ENCODE assay signal across 18 mouse cellular contexts in genomic region chr10:18857244-18857643, GRCm38 (mm10). TPM values are rescaled to one million over a fixed set of nuclear protein-coding genes. Genes with fewer than 3 reads are reported as not detected.
"Had no signal": no experiment of that assay in that cellular context is flagged by ENCODE, and none has a peak within 500 bp of the region (broad histone marks: within the 10 kb centered on the region; RNA-seq: fewer than 3 reads in every experiment).

No protein-coding gene starts in this region.

- H3K36me3 ChIP-seq: limb, embryonic 10.5 days; limb, embryonic 13.5 days; midbrain, embryonic 12.5 days; midbrain, embryonic 15.5 days; neural tube, embryonic 12.5 days; neural tube, embryonic 15.5 days had no signal

- DNase-seq: kidney, adult 18-20 months; kidney, adult 9 months; kidney, postnatal 14 days; kidney, postnatal 4 days; lung, embryonic 14.5 days; right cerebral cortex, adult 18-20 months; right cerebral cortex, postnatal 14 days; right cerebral cortex, postnatal 4 days; thymus, adult 18-20 months; thymus, postnatal 4 days had no signal

- H3K9me3 ChIP-seq: limb, embryonic 10.5 days; limb, embryonic 13.5 days; midbrain, embryonic 12.5 days; midbrain, embryonic 15.5 days; neural tube, embryonic 12.5 days; neural tube, embryonic 15.5 days had no signal

- H3K9ac ChIP-seq: limb, embryonic 13.5 days; lung, embryonic 14.5 days; midbrain, embryonic 12.5 days; midbrain, embryonic 15.5 days; neural tube, embryonic 12.5 days; neural tube, embryonic 15.5 days had no signal

- H3K4me2 ChIP-seq: limb, embryonic 13.5 days; lung, embryonic 14.5 days; midbrain, embryonic 12.5 days; midbrain, embryonic 15.5 days; neural tube, embryonic 12.5 days; neural tube, embryonic 15.5 days had no signal

- H3K27me3 ChIP-seq: limb, embryonic 13.5 days; midbrain, embryonic 12.5 days; midbrain, embryonic 15.5 days; neural tube, embryonic 12.5 days; neural tube, embryonic 15.5 days had no signal

- H3K4me1 ChIP-seq: limb, embryonic 13.5 days; midbrain, embryonic 15.5 days; neural tube, embryonic 12.5 days; neural tube, embryonic 15.5 days had no signal

- ATAC-seq: lung, postnatal 0 days; midbrain, embryonic 15.5 days had no signal

- H3K4me3 ChIP-seq: limb, embryonic 10.5 days; limb, embryonic 13.5 days; midbrain, embryonic 12.5 days; midbrain, embryonic 15.5 days; neural tube, embryonic 12.5 days; neural tube, embryonic 15.5 days had no signal

- H3K27ac ChIP-seq: limb, embryonic 10.5 days; limb, embryonic 13.5 days; macrophage; midbrain, embryonic 12.5 days; midbrain, embryonic 15.5 days; neural tube, embryonic 12.5 days; neural tube, embryonic 15.5 days had no signal

RNA-seq across cellular contexts. Expression of gene Perp, which starts 12.4 kb away (rescaled TPM):
- polyA plus RNA-seq: macrophage had no signal
